Mouse (Mus musculus): ENCODE results near the gene Rdh1. TPM values are rescaled to one million over a fixed set of nuclear protein-coding genes. Genes with fewer than 3 reads are reported as not detected.

Gene Rdh1
- polyA plus RNA-seq (2014; fragmentation: Nextera tagmentation; extraction: Ambion mirVana), result 0.17 and 0.22 TPM in 2 replicates

DNA sequence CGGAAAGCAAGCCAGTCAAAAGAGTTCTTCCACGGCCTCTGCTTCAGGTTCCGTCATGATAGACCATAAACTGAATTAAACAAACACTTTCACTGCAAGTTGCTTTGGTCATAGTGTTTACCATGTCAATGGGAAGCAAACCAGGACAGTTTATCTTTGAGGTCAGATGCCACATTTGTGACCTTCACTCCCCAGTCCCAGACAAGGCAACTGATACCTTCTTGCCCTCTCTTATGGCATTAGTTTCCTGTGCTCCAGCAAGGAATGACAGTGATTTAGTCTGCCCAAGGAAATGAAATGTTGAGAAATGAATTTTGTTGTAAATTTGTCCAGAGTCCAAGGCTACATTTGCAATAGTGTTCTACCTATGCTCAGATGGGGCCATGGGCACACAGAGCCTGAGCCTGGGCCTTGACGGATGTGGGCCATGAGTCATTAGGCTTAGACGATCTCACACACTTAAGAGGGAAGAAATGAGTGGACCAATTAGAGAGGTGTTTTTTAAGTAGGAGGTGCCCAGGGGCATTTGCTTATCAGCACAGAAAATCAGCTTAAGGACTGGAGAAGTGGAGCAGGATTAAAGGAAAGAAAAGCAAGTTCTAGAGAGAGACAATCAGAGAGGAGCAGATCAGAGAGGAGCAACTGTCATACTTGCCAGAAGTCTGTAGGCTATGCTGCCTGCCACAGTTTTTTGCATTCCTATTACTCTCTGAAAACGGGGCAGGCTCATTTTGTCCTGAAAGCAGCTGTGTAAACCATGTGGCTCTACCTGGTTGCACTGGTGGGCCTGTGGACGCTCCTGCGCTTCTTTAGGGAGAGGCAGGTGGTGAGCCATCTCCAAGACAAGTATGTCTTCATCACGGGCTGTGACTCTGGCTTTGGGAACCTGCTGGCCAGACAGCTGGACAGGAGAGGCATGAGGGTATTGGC is at the start of gene Rdh1, which contains the start of gene Rdh16f1:
Gene Rdh1, plus strand, starts transcription at position 541 of the 930 bp plus-strand sequence.
Gene Rdh16f1, plus strand, starts transcription at position 607 of the 930 bp plus-strand sequence.
- ATAC-seq (replicated peaks; ENCODE audit: low FRiP score), result no peak
- no peak within 1 kb of the TSS for H3K4me2 ChIP-seq
- no peaks in the 10 kb centered on the region for H3K36me3 ChIP-seq (ENCODE audit: control insufficient read depth, insufficient read depth, low read length)
- DNase-seq (ENCODE audit: low spot score), result no peak
- H3K27me3 ChIP-seq (replicated peaks; ENCODE audit: control insufficient read depth, insufficient read depth, low read length), result no peaks in the 10 kb centered on the region
- H3K4me1 ChIP-seq (replicated peaks; ENCODE audit: control insufficient read depth, insufficient read depth, low read length), result peaks cover 8% of the 10 kb centered on the region
- WGBS, result 58% methylated on average over 9 of the region's 9 CpGs
- no peak within 1 kb of the TSS for H3K4me3 ChIP-seq (ENCODE audit: low read depth, low read length)
- H3K9me3 ChIP-seq (ENCODE audit: control insufficient read depth, low read length), result no peaks in the 10 kb centered on the region
- no peak within 1 kb of the TSS for H3K9ac ChIP-seq (ENCODE audit: low read depth, low read length)
- no peak within 1 kb of the TSS; the same call in 1 of the 2 replicates for H3K27ac ChIP-seq (ENCODE audit: low read depth, low read length)

DNA sequence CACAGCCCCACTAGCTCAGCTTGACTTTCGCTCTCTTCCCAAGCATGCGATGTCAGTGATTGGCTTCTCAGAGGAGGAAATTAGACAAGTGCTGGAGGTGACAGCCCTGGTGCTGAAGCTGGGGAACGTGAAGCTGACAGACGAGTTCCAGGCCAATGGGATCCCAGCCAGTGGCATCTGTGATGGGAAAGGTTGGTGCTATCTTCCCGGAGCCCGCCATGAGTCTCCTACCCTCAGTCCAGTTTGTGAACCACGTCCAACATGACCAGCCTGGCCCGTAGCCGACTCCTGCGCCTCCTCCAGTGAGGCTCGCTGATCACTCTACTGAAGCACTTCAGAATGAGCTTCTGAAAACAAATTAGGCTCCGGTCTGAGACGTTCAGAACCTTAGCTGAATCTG is 49.2 kb upstream of the Rdh1 start:
- no peak overlapping the region for H3K4me2 ChIP-seq
- no peaks in the 10 kb centered on the region for H3K27me3 ChIP-seq (replicated peaks; ENCODE audit: control insufficient read depth, insufficient read depth, low read length)
- no peaks in the 10 kb centered on the region for H3K36me3 ChIP-seq (ENCODE audit: control insufficient read depth, insufficient read depth, low read length)
- H3K4me3 ChIP-seq (ENCODE audit: low read depth, low read length), result no peak overlapping the region
- no peaks in the 10 kb centered on the region for H3K4me1 ChIP-seq (replicated peaks; ENCODE audit: control insufficient read depth, insufficient read depth, low read length)
- H3K9ac ChIP-seq (ENCODE audit: low read depth, low read length), result no peak overlapping the region
- H3K27ac ChIP-seq (ENCODE audit: low read depth, low read length), result no peak overlapping the region
- ATAC-seq (replicated peaks; ENCODE audit: low FRiP score), result no peak
- DNase-seq (ENCODE audit: low spot score), result no peak
- H3K9me3 ChIP-seq (ENCODE audit: control insufficient read depth, low read length), result no peaks in the 10 kb centered on the region
- WGBS, result 79% methylated on average over 13 of the region's 13 CpGs

DNA sequence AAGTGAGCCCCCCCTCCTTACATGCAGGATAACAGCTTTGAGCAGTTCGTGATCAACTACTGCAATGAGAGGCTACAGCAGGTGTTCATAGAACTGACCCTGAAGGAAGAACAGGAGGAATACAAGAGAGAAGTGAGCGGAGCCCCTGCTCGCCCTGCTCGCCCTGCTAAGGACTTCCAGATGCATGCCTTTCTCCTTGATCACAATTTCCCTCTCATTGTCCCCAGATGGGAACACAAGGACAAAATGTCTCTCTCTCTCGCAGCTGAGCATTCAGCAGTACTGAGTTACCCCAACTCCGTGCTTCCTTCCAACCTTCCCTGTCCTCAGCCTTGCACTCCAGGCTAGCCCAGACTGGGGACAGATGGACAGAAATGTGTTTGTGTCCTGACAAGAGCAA is 46.8 kb upstream of the Rdh1 start:
- no peaks in the 10 kb centered on the region for H3K9me3 ChIP-seq (ENCODE audit: control insufficient read depth, low read length)
- H3K4me3 ChIP-seq (ENCODE audit: low read depth, low read length), result no peak overlapping the region
- ATAC-seq (replicated peaks; ENCODE audit: low FRiP score) (no peak), DNase-seq (ENCODE audit: low spot score) (no peak)
- no peak overlapping the region for H3K4me2 ChIP-seq
- no peaks in the 10 kb centered on the region for H3K4me1 ChIP-seq (replicated peaks; ENCODE audit: control insufficient read depth, insufficient read depth, low read length)
- H3K27me3 ChIP-seq (replicated peaks; ENCODE audit: control insufficient read depth, insufficient read depth, low read length), result no peaks in the 10 kb centered on the region
- H3K36me3 ChIP-seq (ENCODE audit: control insufficient read depth, insufficient read depth, low read length), result no peaks in the 10 kb centered on the region
- H3K27ac ChIP-seq (ENCODE audit: low read depth, low read length), result no peak overlapping the region
- WGBS, result 69% methylated on average over 6 of the region's 6 CpGs
- no peak overlapping the region for H3K9ac ChIP-seq (ENCODE audit: low read depth, low read length)

DNA sequence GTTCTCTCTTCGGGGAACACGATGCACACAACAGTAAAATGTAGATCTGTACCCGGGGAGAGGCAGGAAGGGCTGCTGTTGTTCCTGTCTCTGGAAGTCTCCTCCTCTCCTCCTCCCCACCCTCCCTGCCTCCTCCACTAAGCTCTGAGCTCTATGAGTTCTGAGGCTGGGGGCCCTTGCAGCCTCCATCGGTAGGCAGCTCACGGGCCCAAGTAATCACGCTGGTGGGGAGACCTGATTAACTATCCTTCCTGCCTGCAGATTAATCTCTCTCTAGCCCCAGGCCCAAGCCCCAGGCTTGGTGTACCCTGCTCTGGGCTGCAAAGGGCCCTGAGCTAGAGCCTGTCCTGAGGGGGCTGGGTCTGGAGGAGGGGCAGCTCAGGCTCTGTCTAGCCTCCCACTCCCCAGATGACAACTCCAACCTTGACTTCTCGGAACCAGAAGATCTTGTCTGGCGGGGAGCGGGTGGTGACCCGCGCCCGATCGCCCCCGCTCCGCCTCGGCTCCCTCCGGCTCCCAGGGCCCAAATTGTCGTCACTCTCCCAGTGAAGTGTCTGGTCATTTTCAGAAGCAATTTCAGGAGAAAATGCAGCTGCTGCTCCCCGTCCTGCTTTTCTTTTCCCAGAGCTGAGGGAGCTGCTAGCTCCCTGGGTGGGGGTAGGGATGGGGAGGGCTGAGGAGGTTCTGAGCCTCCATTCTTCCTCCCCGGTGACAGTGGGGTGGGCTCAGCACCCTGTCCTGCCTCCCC is 37.7 kb upstream of the Rdh1 start:
- Histone ChIP-seq H3K4me3 (ENCODE audit: low read depth, low read length) (no peak overlapping the region; the same call in 1 of the 2 replicates), H3K9me3 (ENCODE audit: control insufficient read depth, low read length) (no peaks in the 10 kb centered on the region), H3K36me3 (ENCODE audit: control insufficient read depth, insufficient read depth, low read length) (no peaks in the 10 kb centered on the region), H3K27me3 (replicated peaks; ENCODE audit: control insufficient read depth, insufficient read depth, low read length) (peaks cover 36% of the 10 kb centered on the region), H3K9ac (ENCODE audit: low read depth, low read length) (no peak overlapping the region), H3K27ac (ENCODE audit: low read depth, low read length) (no peak overlapping the region), H3K4me2 (peak overlapping the region; percentile 30), H3K4me1 (replicated peaks; ENCODE audit: control insufficient read depth, insufficient read depth, low read length) (peaks cover 2% of the 10 kb centered on the region; the same call in 1 of the 2 replicates)
- WGBS, result 14% methylated on average over 20 of the region's 20 CpGs
- DNase-seq (ENCODE audit: low spot score) (no peak), ATAC-seq (replicated peaks; ENCODE audit: low FRiP score) (no peak)

DNA sequence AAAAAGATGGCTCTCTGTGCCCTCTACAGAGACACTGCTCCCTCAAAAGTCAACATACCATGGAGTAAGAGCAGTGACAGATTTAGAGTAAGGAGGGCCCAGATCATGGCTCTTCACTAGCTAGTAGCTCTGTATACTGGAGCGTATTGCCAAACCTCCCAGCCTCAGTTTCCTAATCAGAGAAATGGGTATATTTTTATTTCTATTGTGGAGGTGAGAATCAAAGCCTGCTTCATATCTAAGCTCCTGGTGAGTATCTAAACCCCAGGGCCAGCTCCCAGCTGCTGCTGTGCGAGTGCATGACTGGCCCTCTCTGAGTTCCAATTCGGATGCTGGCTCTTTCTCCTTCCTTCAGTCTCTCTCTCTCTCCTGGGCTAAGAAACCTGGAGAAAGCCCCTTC is 35.3 kb upstream of the Rdh1 start, which contains the start of gene Tac2:
Gene Tac2, plus strand, starts transcription at position 301 of the 400 bp plus-strand sequence.
- ATAC-seq (replicated peaks; ENCODE audit: low FRiP score) (no peak), DNase-seq (ENCODE audit: low spot score) (no peak)
- Histone ChIP-seq H3K27ac (ENCODE audit: low read depth, low read length) (no peak within 1 kb of the TSS), H3K36me3 (ENCODE audit: control insufficient read depth, insufficient read depth, low read length) (no peaks in the 10 kb centered on the region), H3K4me2 (no peak within 1 kb of the TSS), H3K4me3 (ENCODE audit: low read depth, low read length) (no peak within 1 kb of the TSS), H3K9me3 (ENCODE audit: control insufficient read depth, low read length) (no peaks in the 10 kb centered on the region), H3K9ac (ENCODE audit: low read depth, low read length) (no peak within 1 kb of the TSS), H3K4me1 (replicated peaks; ENCODE audit: control insufficient read depth, insufficient read depth, low read length) (peaks cover 11% of the 10 kb centered on the region), H3K27me3 (replicated peaks; ENCODE audit: control insufficient read depth, insufficient read depth, low read length) (peaks cover 40% of the 10 kb centered on the region)
- 70% methylated on average over 3 of the region's 3 CpGs for WGBS

DNA sequence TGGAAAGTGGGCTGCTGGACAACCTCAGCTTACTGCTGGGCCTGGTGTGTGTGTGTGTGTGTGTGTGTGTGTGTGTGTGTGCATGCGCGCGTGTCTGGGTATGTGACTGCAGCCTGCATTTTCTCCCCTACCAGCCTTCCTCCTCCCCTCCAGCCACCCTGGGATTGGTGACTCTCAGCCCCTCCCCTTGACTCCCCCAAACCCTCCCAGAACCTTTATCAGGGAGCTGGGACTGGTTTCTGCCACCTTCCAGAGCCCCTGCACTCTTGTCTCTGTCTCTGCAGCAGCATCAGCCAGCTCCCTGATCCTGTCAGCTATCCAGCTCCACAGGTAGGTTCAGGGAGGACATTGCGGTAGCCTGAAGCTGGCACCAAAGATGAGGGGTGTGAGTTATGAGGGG is 34.4 kb upstream of the Rdh1 start:
- H3K27me3 ChIP-seq (replicated peaks; ENCODE audit: control insufficient read depth, insufficient read depth, low read length), result peaks cover 35% of the 10 kb centered on the region
- no peak overlapping the region for H3K4me3 ChIP-seq (ENCODE audit: low read depth, low read length)
- H3K9ac ChIP-seq (ENCODE audit: low read depth, low read length), result no peak overlapping the region
- no peaks in the 10 kb centered on the region for H3K36me3 ChIP-seq (ENCODE audit: control insufficient read depth, insufficient read depth, low read length)
- H3K4me1 ChIP-seq (replicated peaks; ENCODE audit: control insufficient read depth, insufficient read depth, low read length), result peaks cover 21% of the 10 kb centered on the region
- ATAC-seq (replicated peaks; ENCODE audit: low FRiP score) (peak; percentile 68), DNase-seq (ENCODE audit: low spot score) (no peak)
- no peak overlapping the region for H3K4me2 ChIP-seq
- H3K9me3 ChIP-seq (ENCODE audit: control insufficient read depth, low read length), result no peaks in the 10 kb centered on the region
- 66% methylated on average over 4 of the region's 4 CpGs for WGBS
- H3K27ac ChIP-seq (ENCODE audit: low read depth, low read length), result no peak overlapping the region

DNA sequence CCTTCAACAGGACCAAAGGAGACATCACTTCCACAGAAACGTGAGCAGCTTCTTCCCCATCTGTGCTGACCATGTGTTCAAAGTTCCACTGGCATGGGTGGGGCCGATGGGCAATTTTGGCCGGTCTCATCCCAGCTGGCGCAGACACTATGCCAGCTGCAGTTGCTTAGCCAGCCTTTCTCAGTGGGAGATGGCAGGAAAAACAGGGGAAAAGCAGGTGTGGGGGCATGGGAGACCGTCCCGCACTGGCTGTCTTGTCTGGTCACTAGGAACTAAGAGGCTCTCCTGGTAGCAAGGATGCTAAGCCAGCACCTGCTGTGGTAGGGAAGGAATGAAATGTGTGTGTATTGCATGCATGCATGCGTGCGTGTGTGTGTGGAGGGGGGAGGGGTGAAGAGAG is 31.1 kb upstream of the Rdh1 start:
- H3K9ac ChIP-seq (ENCODE audit: low read depth, low read length), result peak overlapping the region; percentile 0; the same call in 1 of the 2 replicates
- no peak for ATAC-seq (replicated peaks; ENCODE audit: low FRiP score)
- no peak overlapping the region for H3K4me2 ChIP-seq
- peaks cover 32% of the 10 kb centered on the region for H3K4me1 ChIP-seq (replicated peaks; ENCODE audit: control insufficient read depth, insufficient read depth, low read length)
- H3K27me3 ChIP-seq (replicated peaks; ENCODE audit: control insufficient read depth, insufficient read depth, low read length), result peaks cover 8% of the 10 kb centered on the region; the same call in 1 of the 2 replicates
- no peak overlapping the region for H3K4me3 ChIP-seq (ENCODE audit: low read depth, low read length)
- no peaks in the 10 kb centered on the region for H3K9me3 ChIP-seq (ENCODE audit: control insufficient read depth, low read length)
- no peak for DNase-seq (ENCODE audit: low spot score)
- H3K36me3 ChIP-seq (ENCODE audit: control insufficient read depth, insufficient read depth, low read length), result no peaks in the 10 kb centered on the region
- H3K27ac ChIP-seq (ENCODE audit: low read depth, low read length), result no peak overlapping the region
- 77% methylated on average over 8 of the region's 8 CpGs for WGBS

DNA sequence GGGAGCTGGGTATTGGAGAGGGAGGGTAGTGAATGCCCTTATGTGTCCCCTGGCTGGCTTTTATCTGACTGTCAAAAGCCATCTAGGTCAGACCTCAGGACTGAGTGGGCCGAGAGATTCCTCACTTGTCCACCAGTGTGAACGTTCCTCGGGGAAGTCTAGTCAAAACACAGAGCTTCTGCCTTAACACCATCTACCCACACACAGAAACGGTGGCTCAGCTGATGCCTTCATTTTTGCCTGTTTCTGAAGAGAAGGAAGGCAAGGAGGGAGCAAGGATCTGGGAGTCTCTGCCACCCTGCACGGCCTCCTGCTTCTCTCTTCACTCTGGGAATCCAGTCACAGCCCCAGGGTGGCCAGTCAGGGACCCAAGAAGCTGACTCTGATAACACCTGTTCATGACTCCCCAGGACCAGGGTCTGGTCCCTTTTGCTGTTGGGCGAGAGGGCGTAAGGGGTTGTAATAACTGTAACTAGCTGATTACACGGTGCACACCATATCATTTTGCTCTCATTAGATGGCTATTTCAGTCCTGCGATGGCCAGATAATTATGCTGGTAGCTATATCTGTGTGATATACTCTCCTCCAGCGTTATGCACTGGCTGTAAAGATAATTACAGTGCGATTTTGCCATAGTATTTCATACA is 29.1 kb upstream of the Rdh1 start:
- Histone ChIP-seq H3K9ac (ENCODE audit: low read depth, low read length) (no peak overlapping the region), H3K27me3 (replicated peaks; ENCODE audit: control insufficient read depth, insufficient read depth, low read length) (peaks cover 8% of the 10 kb centered on the region; the same call in 1 of the 2 replicates), H3K4me1 (replicated peaks; ENCODE audit: control insufficient read depth, insufficient read depth, low read length) (peaks cover 42% of the 10 kb centered on the region), H3K4me2 (peak overlapping the region; percentile 26), H3K9me3 (ENCODE audit: control insufficient read depth, low read length) (no peaks in the 10 kb centered on the region), H3K36me3 (ENCODE audit: control insufficient read depth, insufficient read depth, low read length) (no peaks in the 10 kb centered on the region), H3K4me3 (ENCODE audit: low read depth, low read length) (no peak overlapping the region), H3K27ac (ENCODE audit: low read depth, low read length) (peak overlapping the region; percentile 67)
- DNase-seq (ENCODE audit: low spot score) (no peak), ATAC-seq (replicated peaks; ENCODE audit: low FRiP score) (peak; percentile 94)
- 52% methylated on average over 11 of the region's 11 CpGs for whole genome bisulfite sequencing
